Mouse (Mus musculus): ENCODE measurements at regions not wholly inside any gene's neighbourhood (a gene's known extent, or its start where the extent isn't known, plus 50 kb on each side); places are given as distances from the start of the nearest gene placed in this dataset.

DNA sequence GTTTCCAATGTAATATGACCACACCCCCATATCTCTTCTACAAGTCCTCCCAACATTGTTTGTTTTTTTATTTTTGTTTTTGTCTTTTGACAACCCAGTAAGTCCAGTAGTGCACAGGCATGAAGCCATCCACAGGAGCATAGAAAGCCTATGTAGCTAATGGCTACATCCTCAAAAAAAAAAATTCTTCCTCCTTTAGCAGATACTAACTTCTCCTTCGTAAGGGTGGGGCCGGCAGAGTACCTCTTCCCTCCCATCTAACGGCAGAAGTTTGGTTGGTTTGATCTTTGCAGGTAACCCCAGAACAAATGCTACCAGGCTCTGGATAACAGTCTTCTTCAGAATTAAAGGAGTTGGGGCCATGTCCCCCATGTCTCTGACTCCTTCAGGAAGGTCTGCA, 158.9 kb downstream of the Ly86 start:
- DNase-seq = no peak

DNA sequence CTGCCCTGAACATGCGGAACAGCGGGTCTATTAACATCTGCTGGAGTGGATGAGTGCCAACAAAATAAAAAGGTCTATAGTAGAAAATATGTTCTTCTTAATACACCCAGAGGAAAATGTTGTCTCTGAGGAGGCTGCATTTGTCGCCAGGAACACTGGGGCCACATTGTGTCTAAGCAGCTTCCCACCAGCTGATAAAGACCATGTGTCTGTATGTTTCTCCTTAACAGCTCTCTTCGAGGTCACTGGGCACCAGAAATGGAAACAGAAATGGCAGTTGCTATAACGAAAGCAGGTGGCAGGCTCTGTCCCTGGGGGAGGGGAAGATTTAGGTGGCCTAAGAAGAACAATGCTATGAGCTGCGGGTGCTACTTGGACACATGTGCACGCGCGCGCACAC, 159.4 kb downstream of the Ly86 start:
- DNase-seq = no peak

DNA sequence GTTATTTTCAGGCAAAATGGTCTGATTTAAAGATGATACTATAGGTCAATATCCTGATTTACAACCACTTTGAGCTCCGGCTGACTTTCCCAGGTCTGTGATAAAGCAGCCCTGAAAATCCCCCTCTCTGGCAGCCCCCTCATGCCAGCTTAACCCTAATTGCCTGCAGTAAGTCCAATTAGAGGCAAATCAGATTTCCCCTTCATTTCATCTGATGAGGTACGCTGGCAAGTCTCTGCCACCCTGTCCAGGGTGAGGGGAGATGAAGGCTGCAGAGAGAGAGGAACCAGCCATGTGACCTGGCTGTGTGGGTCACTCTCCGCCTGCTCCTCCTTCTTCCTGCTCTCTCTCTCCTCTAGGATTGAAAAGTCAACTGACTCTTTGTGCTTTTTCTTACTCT, 160.6 kb downstream of the Ly86 start:
- no peak for DNase-seq

DNA sequence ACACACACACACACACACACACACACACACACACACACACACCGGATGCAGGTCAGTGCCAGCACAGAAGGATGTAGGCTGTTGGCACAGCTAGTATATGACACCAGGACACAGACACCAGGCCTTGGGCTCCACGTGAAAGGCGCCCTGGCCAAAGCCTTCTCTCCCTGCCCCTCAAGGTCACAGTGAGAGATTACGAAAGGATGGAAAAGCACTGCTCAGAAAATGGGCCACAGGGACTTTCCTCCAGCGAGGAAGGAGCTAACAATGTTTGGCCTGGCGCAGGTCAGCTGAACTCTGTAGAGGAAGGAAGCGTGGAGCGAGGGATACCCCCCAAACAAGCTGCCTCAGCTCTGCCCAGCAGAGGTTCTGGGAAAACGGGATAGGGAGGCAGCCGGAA, 161.0 kb downstream of the Ly86 start:
- DNase-seq = peak; percentile 64

DNA sequence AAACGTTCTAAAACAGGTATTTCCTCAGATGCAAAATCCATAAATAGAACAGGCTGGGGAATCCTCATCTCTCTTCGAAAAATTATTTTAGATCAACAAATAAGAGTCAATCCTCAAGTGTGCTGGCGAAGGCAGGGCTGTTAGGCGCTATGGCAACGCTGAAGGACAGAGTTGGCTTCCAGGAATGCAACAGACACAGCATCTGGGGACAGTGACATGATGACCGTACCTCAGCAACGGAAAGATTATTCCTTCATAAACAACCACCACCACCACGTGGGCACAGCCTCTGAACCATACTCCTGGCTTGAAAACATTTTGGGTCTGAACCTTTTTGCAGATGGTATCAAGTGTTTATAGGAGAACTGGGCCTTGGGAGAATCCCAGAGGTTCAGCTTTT, 161.7 kb downstream of the Ly86 start:
- DNase-seq = no peak

DNA sequence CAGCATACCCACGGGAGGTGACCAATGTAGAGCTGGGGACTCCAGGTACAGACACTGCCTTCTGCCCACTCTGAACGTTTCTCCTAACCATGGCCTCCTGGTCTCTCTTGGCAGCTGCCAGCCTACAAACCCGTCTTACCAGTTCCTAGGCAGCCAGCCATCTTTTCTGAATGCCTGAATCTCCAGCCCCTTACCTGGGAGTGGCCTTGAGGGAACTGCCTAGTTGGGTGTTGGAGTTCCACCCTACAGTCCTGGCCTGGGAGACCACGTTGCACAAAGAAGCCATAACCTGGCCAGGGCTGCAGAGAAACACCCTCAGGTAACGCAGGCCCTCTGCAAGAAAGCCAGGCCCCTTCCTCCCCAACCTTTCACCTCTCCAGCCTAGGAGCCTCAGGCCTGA, 162.1 kb downstream of the Ly86 start:
- DNase-seq = peak; percentile 77

DNA sequence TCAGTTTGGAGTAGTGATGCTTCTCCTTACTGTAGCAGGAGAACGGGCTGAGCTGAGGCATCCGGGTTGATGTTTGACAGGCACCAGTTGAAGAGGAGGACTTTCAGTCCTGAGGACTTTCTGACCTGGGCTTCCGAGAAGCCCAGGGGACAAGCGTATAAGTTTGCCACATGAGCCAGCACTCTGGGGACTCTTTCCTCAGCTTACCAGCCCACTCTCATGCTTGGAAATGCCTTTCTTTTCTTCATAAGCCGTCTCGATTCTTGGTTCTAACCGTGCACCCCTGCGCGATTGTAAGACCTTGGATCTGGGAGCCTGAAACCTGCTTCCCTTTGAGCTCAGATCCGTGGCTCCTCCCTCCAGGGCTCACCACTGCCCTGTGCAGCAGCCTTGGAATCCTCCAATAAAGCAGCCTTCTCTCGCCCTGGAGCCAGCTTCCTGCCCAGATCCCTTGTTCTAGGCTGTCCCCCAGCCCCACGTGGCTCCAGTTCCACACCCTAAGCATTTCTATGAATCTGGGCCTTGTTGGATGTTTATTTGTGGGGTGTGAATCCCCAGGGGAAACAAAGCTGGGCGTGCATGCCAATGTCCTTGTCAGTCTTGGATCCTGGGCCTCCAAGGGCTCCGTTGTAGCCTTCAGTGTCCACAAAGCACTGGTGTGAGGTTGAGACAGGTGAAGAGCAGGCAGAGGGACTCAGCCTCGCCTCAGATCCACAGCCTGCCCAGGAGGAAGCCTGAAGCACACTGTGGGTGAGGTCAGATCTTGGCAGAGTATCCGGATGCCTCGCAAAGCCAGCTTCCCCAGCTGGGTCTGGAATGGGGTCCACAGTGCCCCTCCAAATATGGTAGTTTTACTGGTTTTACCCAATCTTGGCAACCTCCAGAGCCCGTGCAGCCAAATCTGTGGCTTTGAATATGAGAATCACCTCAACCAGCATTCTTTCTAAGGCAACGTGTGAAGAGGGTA, 163.7 kb downstream of the Ly86 start:
- peak; percentile 77 for DNase-seq

DNA sequence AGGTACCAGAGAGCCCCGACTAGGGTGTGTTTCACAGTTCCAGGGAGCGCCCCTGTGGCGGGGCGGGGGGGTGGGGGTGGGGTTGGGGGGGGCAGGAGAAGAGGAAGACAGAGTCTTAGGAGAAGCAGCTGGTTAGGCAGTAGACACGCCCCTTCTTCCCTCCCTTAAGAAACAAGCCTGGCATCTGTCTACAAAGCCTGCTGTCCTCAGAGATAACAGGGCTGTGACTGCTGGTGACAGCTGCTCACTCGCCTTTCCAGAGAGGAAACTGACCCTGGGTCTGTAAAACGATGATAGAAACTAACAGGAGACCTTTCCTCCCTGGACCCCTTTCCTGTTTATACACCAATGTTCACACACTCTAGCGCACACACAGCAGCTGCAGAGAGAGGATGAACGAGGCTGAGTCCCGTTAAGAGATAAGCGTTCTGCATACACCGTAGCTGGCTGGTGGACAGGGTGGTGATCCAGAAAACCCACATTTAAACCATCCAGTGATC, 164.4 kb downstream of the Ly86 start:
- peak; percentile 85 for DNase-seq

DNA sequence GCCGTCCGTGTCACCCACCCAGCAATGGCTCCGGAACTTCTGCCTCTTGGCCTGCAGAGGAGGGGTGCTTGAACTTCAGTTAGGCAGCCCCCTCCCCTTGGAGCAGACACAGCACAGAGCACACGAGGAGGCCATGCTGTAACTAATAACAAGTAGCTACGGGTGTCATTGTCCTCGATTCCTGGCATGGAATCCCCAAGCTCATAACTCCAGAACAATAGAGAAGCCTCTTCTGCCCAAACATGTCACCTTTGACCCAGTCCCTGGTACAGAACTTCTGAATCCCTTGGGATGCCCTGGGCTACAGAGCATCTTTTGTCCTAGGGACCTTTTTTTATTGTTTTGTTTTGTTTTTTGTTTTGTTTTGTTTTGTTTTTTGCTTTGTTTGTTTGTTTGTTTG, 165.5 kb downstream of the Ly86 start:
- no peak for DNase-seq

DNA sequence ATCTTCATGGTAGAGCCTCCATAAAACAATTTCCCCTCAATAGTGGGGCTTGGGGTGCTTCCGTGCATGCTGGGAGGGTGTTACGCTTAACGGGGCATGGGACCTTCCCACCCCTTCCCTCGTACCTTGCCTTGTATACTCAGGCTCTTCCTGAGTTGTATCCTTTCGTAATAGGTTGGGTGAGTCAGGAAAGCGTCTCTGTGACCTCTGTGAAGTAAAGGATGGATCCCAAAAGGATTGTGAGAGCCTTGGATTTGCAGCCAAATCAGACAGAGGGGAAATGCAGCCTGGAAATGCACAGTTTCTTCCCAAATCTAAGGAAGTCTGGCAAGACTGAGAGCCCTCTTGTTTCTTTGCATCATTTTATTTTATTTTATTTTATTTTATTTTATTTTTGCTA, 166.0 kb downstream of the Ly86 start:
- DNase-seq = no peak

DNA sequence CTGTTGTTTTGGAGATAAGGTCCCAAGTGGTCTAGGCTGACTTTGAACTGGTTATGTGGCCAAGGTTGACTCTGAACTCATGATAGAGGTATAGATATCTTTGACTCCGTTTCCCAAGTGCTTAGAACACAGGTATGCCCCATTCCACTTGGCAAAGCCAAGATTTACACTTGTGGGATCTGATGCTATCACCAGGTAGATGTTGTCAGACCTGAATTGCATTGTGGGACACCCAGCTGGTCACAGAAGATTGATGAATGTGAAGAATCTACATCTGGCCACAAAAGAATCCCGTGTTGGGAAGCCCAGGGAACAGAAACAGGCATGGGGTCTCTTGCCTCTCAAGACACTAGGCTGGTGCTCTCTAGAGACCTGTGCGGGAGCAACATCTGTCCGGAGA, 166.4 kb downstream of the Ly86 start:
- no peak for DNase-seq

DNA sequence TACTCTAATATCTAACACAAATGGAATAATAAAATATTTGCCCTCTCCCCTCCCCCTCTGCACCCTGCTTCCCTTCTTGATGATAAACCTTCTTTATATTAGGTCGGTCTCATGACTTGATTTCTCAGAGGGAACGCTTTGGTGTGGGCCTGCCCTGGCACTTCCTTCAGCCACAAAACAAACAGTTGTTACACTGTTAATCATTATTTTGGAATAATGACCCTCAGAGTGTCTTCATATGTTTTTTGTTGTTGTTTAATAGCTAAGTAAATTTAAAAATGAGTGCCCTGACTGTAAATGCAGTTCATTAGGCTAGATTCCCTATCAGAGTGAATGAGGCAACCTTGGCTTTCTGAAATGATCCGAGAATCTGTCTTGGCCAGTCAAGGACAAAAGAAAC, 167.8 kb downstream of the Ly86 start:
- DNase-seq = no peak

DNA sequence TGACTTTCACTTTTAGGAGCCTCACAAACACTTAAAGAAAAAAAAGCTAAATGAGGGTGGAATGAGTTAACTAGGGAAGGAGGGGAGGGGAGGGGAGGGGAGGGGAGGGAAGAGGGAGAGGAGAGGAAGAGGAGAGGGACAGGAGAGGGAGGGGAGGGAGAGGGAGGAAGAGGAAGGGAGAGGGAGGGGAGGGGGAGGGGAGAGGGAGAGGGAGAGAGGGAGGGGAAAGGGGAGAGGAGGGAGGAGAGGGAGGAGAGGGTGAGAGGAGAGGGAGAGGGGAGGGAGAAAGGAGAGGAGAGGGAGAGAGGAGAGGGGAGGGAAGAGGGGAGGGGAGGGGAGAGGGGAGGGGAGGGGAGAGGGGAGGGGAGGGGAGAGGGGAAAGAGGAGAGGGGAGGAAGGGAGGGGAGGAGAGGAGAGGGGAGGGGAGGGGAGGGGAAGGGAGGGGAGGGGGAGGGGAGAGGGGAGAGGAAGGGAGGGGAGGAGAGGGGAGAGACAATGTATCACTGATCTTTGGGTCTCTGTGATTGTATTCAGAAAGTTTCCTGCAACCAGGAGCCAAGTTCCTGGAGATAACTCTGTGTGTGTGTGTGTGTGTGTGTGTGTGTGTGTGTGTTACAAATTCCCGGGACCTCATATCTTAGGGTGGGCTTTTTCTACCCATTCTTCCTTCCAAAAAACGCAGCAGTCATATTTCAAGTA, 168.3 kb downstream of the Ly86 start:
- no peak for DNase-seq

DNA sequence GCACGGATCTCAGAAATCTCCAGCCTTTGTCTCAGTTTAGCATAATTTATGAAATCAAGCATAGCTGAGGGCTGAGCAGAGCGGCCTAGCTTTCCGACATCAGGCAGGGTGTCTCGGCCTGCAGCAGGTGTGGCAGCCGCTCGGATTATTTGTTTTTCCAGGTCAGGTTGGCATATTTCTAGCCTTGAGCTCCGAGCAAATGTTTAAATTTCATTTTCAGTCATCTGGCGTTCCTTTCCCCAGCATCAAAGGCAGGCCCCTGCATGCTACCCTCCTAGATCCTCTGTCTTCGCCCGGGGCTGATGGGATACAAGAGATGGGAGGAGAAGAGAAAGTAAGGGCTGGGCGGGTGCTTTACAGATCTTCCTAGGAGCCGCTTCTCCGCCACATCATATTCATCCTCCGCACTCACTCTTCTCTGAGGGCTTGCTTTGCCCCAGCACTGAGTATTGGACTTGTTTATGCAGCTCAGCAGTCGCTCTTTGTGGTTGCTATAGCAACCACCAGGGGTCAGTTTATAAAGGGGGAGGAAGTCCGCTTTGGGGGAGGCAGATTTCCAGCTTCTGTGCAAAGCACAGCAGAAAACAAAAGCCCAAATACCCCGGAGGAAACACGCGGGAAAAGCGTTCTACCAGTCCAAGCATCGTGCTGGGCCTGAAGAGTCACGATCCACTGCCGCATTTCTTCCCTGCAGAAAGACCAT, 169.0 kb downstream of the Ly86 start:
- peak; percentile 86 for DNase-seq

DNA sequence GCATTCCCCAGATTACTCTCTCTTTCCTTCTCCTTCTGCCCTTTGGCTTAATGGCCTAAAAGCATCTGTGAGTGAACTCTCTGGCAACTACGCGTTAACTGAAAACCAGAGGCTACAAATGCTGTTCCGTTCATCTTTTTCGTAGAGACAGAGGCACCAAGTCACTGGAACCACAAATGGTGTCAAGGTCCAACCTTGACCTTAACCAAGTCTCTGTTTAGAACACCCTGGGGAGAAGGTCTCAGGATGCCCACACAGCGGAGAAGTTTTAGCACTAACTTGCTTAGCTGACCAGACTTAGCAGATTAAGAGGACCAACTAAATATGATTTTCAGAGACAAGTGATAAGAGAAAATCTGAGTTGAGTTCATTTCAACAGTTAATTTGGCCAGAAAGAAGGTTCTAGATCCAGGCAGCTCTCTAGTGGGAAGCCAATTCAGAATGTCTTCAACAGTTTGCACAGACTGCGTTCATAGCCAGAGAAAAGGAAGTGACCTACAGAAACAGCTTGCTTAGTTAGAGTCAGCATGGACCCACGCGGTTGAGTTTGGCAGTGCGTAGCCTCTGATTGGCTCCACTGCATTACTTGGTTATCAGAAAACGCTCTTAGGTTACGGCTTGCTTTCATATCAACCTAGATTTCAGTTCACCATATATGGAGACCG, 169.8 kb downstream of the Ly86 start:
- no peak for DNase-seq

DNA sequence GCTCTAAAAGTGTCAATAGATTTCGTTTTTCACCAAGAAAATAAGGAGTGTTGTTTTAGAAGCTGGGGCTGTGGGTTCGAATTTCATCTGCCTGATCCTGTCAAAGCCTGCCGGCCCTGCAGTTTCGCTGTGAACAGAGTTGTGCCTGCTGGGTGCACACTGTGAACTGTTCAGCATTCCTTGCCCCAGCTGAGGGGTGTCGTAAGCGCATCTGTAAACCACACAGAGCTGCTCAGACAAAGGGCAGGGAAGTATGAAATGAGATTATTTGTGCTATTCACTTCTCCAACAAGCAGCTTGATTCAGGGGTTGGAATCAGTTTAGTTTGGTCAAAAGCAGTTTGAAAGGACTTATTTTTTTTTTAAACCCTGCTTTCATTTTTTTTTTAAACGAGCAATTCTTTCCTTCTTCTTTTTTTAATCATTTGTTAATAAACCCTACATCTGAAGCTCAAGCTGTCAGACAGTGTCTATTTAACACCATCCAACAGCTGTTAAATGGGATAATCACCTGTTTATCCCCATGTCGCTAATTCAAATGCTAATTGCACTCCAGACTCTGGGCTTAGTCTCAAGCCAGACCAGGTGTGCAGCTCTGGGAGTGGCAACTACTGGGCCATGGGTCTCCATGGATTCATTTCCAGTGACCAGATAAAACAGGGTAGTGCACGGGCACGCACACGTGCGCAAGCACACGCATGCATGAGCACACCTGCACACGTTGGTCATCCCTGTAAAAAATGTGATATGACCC, 172.2 kb downstream of the Ly86 start:
- no peak for DNase-seq

DNA sequence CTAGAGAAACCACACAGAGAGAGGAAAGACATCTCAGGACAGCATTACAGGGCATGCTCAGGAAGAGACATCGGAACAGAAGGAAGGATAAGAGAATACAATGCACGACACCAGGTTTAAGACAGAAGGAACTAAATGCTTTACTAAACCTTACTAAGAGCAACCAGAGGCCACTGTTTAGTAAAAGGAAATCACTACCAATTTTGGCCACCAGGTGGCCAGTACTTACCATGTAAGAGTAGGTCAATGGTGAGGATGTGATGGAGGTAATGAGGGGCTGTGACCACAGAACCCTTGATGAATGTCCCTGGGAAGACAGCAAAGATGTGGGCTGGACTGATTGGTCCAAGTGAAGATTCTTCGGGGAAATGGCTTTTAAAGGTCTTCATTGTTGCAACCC, 174.9 kb downstream of the Ly86 start:
- no peak for DNase-seq

DNA sequence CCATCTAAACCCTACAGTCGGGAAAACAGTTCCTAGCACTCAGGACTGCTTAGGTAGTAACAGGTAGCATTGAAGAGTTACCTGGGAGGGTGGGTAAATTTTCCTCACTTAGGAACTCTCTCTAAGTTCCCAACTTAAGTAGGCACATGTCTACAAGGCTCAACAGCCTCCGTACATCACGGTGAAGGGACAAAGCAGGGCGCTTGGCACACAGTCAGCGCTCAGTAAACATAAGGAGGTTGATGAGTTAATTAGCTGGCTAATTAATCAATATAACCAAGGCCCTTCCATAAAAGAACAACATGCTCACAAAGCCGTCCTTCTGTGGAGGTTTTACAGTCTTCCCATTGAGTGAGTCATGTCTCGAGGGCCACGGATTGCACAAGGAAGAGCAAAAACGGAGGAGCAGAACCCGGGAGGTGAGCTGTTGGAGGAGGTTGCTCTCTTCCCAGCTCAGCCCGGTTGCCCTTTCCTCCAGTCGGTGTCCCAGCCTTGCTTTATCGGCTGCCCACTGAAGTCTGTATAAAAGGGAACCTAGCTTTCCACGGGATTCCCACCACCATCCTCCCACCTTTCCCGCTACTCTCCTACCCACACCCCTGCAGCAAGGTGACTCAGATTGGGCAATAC, 180.2 kb downstream of the Ly86 start:
- DNase-seq = no peak

DNA sequence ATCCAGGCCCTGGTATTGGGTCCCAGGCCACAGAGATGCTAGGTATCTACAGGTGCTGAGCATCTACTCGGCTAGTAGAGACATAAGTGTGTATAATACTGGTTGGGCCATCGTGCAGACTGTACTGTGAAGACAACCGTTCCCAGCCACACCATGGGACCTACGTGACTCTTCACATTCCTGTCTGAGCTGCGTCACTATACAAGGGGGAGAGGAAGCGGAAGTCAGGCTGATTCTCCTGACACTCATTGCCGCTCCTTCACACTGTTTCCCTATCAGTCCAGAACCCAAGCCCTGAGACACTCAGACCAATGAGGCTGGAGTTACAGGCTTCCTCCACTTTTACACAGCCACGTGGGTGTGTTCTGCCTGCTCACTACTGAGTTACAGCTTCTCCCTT, 181.1 kb downstream of the Ly86 start:
- DNase-seq = no peak

DNA sequence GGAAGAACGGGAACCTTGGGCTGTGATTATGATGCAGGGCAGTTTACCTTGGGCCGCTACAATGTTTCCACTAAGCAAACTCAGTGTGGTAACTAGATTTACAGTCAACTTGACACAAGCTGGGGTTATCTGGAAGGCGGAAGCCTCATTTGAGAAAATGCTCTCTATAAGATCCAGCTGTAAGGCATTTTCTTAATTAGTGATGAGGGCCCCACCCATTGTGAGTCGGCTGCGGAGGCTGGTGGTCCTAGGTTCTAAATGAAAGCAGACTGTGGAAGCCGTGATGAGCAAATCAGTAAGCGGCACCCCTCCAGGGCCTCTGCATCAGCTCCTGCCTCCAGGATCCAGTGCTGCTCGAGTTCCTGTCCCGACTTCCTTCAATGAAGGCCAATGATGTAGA, 183.4 kb downstream of the Ly86 start:
- DNase-seq = no peak

DNA sequence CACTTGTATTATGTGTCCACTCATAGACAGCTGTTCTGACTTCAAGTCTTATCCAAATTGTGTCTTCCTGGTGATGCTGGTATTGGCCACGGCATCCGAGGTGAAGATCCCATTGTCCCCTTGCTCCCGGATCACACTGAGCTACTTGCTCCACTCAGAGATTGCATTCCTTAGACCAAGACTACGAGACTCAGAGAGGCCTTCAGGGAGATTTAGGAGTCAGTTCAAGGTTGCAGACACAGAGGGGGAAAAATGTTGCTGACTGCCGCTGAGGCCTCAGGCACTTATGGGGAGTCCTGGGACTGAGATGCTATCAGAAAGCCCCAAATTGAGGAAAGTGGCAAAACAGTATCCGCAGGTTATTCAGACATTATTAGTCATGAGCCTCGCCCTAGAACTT, 183.9 kb downstream of the Ly86 start:
- DNase-seq = no peak

Measured in lung, postnatal 10 days (tissue).